Mouse (Mus musculus): Measurements from ENCODE around the gene Ccdc97. TPM values are rescaled to one million over a fixed set of nuclear protein-coding genes. Genes with fewer than 3 reads are reported as not detected.

The Ccdc97 gene
- polyA plus RNA-seq (2012; rRNA removed; ENCODE audit: low replicate concordance): 48.8 and 69.9 TPM in 2 replicates

GRCm38 (mm10) chr7:25718788-25719417 is at the start of gene Ccdc97:
Gene Ccdc97 (minus strand): TSS chr7:25719088.

GRCm38 (mm10) chr7:25754738-25755467 is 36.0 kb upstream of the Ccdc97 start, which contains the start of gene Hnrnpul1:
Gene Hnrnpul1 (minus strand): TSS chr7:25754757.

GRCm38 (mm10) chr7:25686680-25687531 is 32.0 kb downstream of the Ccdc97 start, which contains the start of gene Tgfb1:
Gene Tgfb1 (plus strand): TSS chr7:25687002.

GRCm38 (mm10) chr7:25680514-25681258 is 38.2 kb downstream of the Ccdc97 start, which contains the start of gene B9d2:
Gene B9d2 (plus strand): TSS chr7:25680780.

GRCm38 (mm10) chr7:25674719-25675300 is 44.1 kb downstream of the Ccdc97 start, which contains the start of gene Tmem91:
Gene Tmem91 (minus strand): TSS chr7:25675166.

Other genes with a start within 250 kb of the Ccdc97 start
- 13.7 and 21.6 TPM in 2 replicates for gene Ceacam1, start 241.5 kb downstream of the Ccdc97 start, polyA plus RNA-seq (2012; rRNA removed; ENCODE audit: low replicate concordance)
- 0.14 and 0.29 TPM in 2 replicates for gene Ceacam2, start 179.2 kb downstream of the Ccdc97 start, polyA plus RNA-seq (2012; rRNA removed; ENCODE audit: low replicate concordance)
- 0.18 TPM in 1 of 2 replicates, not detected in the other for gene Erich4, start 103.2 kb downstream of the Ccdc97 start, polyA plus RNA-seq (2012; rRNA removed; ENCODE audit: low replicate concordance)
- 33.4 and 43.7 TPM in 2 replicates for gene Dmac2, start 99.7 kb downstream of the Ccdc97 start, polyA plus RNA-seq (2012; rRNA removed; ENCODE audit: low replicate concordance)
- 16.1 and 17.9 TPM in 2 replicates for gene B3gnt8, start 92.4 kb downstream of the Ccdc97 start, polyA plus RNA-seq (2012; rRNA removed; ENCODE audit: low replicate concordance)
- gene Bckdha, start 60.1 kb downstream of the Ccdc97 start, polyA plus RNA-seq (2012; rRNA removed; ENCODE audit: low replicate concordance): 292 and 459 TPM in 2 replicates
- 72.4 and 79.6 TPM in 2 replicates for gene Exosc5, start 59.9 kb downstream of the Ccdc97 start, polyA plus RNA-seq (2012; rRNA removed; ENCODE audit: low replicate concordance)
- gene Tmem91, start 43.9 kb downstream of the Ccdc97 start, polyA plus RNA-seq (2012; rRNA removed; ENCODE audit: low replicate concordance): 1.4 and 2.1 TPM in 2 replicates
- 35.0 and 43.1 TPM in 2 replicates for gene B9d2, start 38.3 kb downstream of the Ccdc97 start, polyA plus RNA-seq (2012; rRNA removed; ENCODE audit: low replicate concordance)
- 33.7 and 48.0 TPM in 2 replicates for gene Tgfb1, start 32.1 kb downstream of the Ccdc97 start, polyA plus RNA-seq (2012; rRNA removed; ENCODE audit: low replicate concordance)
- 28.5 and 60.3 TPM in 2 replicates for gene Hnrnpul1, start 35.7 kb upstream of the Ccdc97 start, polyA plus RNA-seq (2012; rRNA removed; ENCODE audit: low replicate concordance)
- gene Axl, start 69.6 kb upstream of the Ccdc97 start, polyA plus RNA-seq (2012; rRNA removed; ENCODE audit: low replicate concordance): 97.5 and 179 TPM in 2 replicates
- gene Cyp2s1, start 97.8 kb upstream of the Ccdc97 start, polyA plus RNA-seq (2012; rRNA removed; ENCODE audit: low replicate concordance): 8.0 and 13.6 TPM in 2 replicates
- 0.09 and 0.27 TPM in 2 replicates for gene Cyp2b10, start 178.5 kb upstream of the Ccdc97 start, polyA plus RNA-seq (2012; rRNA removed; ENCODE audit: low replicate concordance)

Data from subcutaneous adipose tissue, adult 2 months (tissue).